Mouse (Mus musculus) midbrain, embryonic 10.5 days (tissue): ENCODE measurements around the gene Cfh. TPM values are rescaled to one million over a fixed set of nuclear protein-coding genes. Genes with fewer than 3 reads are reported as not detected.
"Not testable (repeated sequence)": the region's sequence is repeated elsewhere in the genome, so short reads cannot be mapped to it uniquely, and the experiment has no call there.

Experiments used
- DNase-seq: peaks from one replicate; pipeline ENCODE4 v3.0.0-alpha.2; 2017; ENCODE audit warnings: low spot score
- H3K27ac ChIP-seq: fragments of 300-500 bp; sonication (generic); replicated peaks from 2 replicates; pipeline ENCODE4 v1.5.1; 2016; ENCODE audit warnings: mild to moderate bottlenecking
- H3K27me3 ChIP-seq: fragments of 300-500 bp; sonication (generic); 2 replicates; pipeline ENCODE4 v1.6.1; 2016; ENCODE audit warnings: low read depth, mild to moderate bottlenecking; ENCODE audit not compliant: poor library complexity, severe bottlenecking
- H3K36me3 ChIP-seq: fragments of 300-500 bp; sonication (generic); 2 replicates; pipeline ENCODE4 v1.6.1; 2016; ENCODE audit warnings: mild to moderate bottlenecking, moderate library complexity
- H3K4me1 ChIP-seq: fragments of 300-500 bp; sonication (generic); 2 replicates; pipeline ENCODE4 v1.6.1; 2016
- H3K4me3 ChIP-seq: fragments of 300-500 bp; sonication (generic); 2 replicates; pipeline ENCODE4 v1.5.1; 2016; ENCODE audit warnings: mild to moderate bottlenecking, moderate library complexity
- H3K9me3 ChIP-seq: fragments of 300-500 bp; sonication (generic); replicated peaks from 2 replicates; pipeline ENCODE4 v1.6.1; 2016; ENCODE audit warnings: mild to moderate bottlenecking
- WGBS: fragments of 180-500 bp; shearing (Covaris S2); methylation state at CpG from one replicate; pipeline ENCODE4 v1.1.7; 2016; 5-methylcytosine and 5-hydroxymethylcytosine counted together
- polyA plus RNA-seq: library from polyadenylated mRNA; unstranded; fragments of >200 nt; fragmentation: Nextera tagmentation; extraction: Ambion mirVana; gene quantifications from 2 replicates; pipeline ENCODE4 v1.2.1, GENCODE M21; 2016

Gene Cfh
- polyA plus RNA-seq, result 2.8 and 4.2 TPM in 2 replicates

DNA sequence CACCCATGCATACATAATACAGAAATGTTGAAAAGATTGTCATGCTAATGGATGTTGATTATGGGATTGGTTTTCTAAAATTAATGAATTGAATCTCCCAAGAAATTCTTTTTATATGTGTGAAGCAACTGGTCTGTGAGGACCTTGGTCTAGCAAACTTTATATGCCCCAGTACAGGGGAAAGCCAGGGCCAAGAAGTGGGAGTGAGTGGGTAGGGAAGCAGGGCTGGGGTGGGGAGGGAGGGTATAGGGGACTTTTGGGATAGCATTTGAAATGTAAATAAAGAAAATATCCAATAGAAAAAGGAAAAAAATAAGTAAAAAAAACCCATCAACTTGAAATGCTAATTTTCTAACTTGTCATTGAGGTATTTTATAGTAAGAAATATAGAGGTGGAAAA lies at the start of gene Cfh:
TSS of gene Cfh (minus strand) at position 101 of the 400 bp plus-strand sequence.
- H3K4me3 ChIP-seq, DNase-seq, H3K9me3 ChIP-seq, H3K36me3 ChIP-seq, H3K27ac ChIP-seq, H3K4me1 ChIP-seq, H3K27me3 ChIP-seq: not testable (repeated sequence)

DNA sequence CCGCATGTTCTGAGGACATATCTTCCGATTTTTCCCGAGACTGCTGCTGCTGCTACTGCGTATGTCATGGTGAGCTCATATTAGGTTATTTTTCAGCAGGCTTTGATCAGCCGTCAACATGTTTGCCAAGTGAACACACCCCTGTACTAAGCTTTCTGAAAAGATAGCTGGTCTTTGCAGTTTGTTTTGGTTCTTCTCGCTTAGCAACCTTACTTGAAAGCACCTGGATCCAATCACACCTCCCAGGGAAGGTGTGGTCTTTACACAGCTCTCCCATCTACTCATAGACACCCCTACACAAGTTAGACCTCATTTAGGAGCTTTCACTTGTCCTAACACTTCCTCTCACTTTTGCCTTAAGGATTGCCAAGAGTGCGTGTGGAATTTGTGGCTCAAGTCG lies 43.1 kb upstream of the Cfh start:
- H3K4me1 ChIP-seq, result no peaks in the 10 kb centered on the region
- no peaks in the 10 kb centered on the region for H3K36me3 ChIP-seq
- 83% methylated on average over 8 of the region's 8 CpGs for WGBS
- DNase-seq, result no peak
- H3K4me3 ChIP-seq, result no peak overlapping the region
- no peaks in the 10 kb centered on the region for H3K9me3 ChIP-seq
- no peaks in the 10 kb centered on the region for H3K27me3 ChIP-seq
- no peak overlapping the region for H3K27ac ChIP-seq

DNA sequence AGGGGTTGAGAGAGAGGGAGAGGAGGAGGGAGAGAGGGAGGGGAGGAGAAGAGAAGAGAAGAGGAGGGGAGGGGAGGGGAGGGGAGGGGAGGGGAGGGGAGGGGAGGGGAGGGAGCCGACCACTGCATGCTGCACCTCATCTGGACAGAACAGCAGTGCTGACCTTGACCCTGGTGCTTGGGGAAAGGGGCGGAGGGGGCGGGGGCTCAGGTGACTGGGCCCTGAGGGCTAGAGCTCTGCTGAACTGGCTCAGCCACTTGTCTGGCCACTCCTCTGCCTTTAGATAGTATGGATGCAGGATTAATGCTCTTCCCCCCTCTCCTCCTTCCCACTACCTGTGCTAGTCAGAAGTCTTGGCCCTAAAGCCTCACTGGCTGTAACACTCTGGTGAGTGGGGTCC lies 41.7 kb upstream of the Cfh start:
- Histone ChIP-seq H3K36me3 (no peaks in the 10 kb centered on the region), H3K4me3 (no peak overlapping the region), H3K27me3 (no peaks in the 10 kb centered on the region), H3K9me3 (no peaks in the 10 kb centered on the region), H3K4me1 (no peaks in the 10 kb centered on the region), H3K27ac (no peak overlapping the region)
- no peak for DNase-seq
- WGBS, result 46% methylated on average over 3 of the region's 3 CpGs

DNA sequence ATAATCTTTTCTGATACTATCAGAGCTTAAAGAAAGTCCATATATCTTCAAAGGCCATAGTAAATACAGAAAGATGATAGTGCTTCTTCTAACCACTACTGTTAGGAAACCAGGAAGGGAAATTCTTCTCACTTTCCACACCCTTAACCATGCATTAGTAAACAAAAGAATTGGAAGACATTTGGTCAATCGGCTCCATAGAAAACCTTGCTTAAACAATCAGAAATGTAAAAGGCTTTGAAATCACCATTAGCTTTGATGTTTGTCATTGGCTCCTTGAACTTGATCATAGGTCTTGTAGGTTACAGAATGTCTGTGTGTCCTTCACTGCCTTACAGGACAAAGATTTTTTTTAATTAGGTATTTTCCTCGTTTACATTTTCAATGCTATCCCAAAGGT lies 21.8 kb upstream of the Cfh start:
- H3K36me3 ChIP-seq, result no peaks in the 10 kb centered on the region
- H3K4me3 ChIP-seq, result no peak overlapping the region
- no peaks in the 10 kb centered on the region for H3K27me3 ChIP-seq
- DNase-seq, result no peak
- H3K4me1 ChIP-seq, result no peaks in the 10 kb centered on the region
- no peaks in the 10 kb centered on the region for H3K9me3 ChIP-seq
- H3K27ac ChIP-seq, result no peak overlapping the region
- WGBS, result 87% methylated on average over 2 of the region's 2 CpGs

DNA sequence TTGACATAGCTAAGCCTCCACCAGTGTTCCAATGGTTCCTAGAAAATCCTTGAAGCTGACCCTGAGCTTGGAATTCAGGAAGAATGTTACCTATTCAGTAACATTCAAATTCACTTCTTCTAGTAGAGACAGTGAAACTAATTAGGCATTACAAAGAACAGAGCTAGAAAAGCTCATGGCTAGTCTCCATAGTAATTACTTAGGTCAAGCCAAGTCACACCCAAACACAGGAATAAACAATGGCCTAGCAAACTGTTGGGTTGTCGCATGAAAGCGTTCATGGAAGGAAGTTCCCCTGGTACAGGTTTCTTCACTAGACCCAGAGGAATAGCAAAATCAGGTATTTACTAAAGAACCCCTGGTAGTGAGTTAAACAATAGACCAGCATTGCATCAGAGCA lies 4.9 kb upstream of the Cfh start:
- 75% methylated on average over 2 of the region's 2 CpGs for WGBS

DNA sequence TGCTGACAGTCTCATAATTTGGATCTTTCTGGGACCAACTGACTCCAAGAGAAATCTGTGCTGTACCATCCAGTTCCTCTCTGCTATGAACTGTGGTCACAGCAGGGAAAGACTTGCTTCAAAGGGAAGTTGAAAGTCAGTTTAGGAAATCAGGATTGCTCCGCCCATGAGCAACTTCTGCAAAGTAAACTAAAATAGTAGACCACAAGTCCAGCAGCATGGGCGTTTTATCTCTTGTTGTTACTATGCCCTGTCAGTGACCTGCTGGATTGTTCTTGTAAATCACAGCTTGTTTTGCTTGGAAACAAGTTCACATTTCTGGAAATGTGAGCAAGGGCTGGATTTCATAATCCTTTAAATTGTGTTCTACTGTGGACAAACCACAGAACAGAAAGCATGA lies 356 bp downstream of the Cfh start:
- Histone ChIP-seq H3K27ac (no peak overlapping the region), H3K4me3 (no peak overlapping the region), H3K27me3 (no peaks in the 10 kb centered on the region), H3K4me1 (no peaks in the 10 kb centered on the region), H3K9me3 (no peaks in the 10 kb centered on the region), H3K36me3 (no peaks in the 10 kb centered on the region)
- WGBS, result 69% methylated on average over 2 of the region's 2 CpGs
- DNase-seq, result no peak

More for the DNA sequence above, 4.9 kb upstream of the Cfh start:
- not testable (repeated sequence) for H3K4me1 ChIP-seq, H3K4me3 ChIP-seq, H3K9me3 ChIP-seq, H3K36me3 ChIP-seq, DNase-seq, H3K27me3 ChIP-seq, H3K27ac ChIP-seq

DNA sequence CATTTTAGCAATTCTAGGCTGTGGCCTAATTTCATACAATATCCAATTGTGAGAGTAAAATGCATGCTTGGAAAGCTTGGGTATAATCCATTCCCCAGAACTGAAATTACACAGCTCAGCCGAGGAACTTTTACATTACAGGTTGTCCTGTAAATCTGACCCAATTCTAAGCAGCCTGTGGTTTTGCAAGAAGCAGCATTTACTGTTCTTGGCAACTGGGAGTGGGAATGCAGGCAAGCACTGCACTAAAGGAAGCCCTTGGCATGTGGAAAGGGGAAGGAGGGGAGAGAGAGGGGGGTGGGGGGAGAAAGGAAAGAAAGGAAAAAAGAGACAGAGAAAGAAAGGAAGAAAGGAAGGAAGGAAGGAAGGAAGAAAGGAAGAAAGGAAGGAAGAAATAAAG lies 3.4 kb downstream of the Cfh start:
- Histone ChIP-seq H3K9me3 (no peaks in the 10 kb centered on the region), H3K27me3 (no peaks in the 10 kb centered on the region), H3K27ac (no peak overlapping the region), H3K36me3 (no peaks in the 10 kb centered on the region), H3K4me1 (no peaks in the 10 kb centered on the region), H3K4me3 (no peak overlapping the region)
- 92% methylated on average over 1 of the region's 1 CpGs for WGBS
- no peak for DNase-seq

DNA sequence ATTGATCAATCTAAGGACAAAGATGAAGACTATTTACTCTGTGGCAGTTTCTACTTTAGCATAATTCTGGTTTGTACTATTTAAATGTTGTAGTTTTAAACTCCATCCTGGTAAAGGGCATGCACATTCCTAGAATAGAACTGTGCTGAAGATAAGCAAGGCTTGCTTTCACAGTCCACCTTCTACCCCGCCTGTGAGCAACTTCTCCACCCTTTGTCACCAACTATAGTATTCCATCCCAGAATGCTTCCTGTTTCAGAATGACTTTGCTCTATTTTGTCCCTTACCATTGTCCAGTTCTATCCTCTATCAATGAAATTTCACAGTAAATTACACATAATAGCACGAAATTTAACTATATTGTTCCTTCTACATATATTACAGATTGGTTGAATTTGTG lies 8.1 kb downstream of the Cfh start:
- no peaks in the 10 kb centered on the region for H3K9me3 ChIP-seq
- DNase-seq, result no peak
- H3K27me3 ChIP-seq, result no peaks in the 10 kb centered on the region
- no peaks in the 10 kb centered on the region for H3K36me3 ChIP-seq
- 81% methylated on average over 2 of the region's 2 CpGs for WGBS
- no peak overlapping the region for H3K27ac ChIP-seq
- H3K4me1 ChIP-seq, result no peaks in the 10 kb centered on the region
- no peak overlapping the region for H3K4me3 ChIP-seq

DNA sequence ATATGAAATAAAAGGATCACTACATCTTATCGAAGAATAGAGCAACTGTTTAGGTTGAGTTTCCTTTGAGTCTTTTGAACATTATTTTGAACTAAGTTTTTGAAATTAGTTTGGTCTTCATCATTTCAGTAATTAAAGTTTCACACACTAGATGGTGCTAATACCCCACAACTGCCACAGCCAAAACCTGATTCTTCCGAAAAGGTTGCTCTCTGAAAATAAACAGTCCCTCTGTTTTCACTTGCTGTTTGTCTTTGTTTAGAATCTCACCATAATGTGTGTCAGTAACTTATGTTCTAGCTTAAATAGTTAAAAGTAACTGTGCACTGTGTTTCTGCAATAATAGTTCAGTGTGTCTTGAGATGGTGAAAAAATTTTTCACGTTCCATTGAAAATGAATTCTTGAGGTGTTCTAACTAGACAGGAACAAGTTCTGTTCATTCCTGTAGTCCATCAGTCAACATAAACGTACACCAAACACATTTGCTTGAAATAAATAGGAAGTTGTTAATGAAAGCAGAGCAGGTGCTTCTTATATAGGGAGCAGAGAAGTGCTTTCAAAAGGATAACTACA lies 11.9 kb downstream of the Cfh start:
- DNase-seq, result no peak
- H3K9me3 ChIP-seq, result no peaks in the 10 kb centered on the region
- H3K36me3 ChIP-seq, result no peaks in the 10 kb centered on the region
- H3K27me3 ChIP-seq, result no peaks in the 10 kb centered on the region
- no peak overlapping the region for H3K4me3 ChIP-seq
- no peaks in the 10 kb centered on the region for H3K4me1 ChIP-seq
- H3K27ac ChIP-seq, result no peak overlapping the region
- WGBS, result 52% methylated on average over 4 of the region's 4 CpGs

DNA sequence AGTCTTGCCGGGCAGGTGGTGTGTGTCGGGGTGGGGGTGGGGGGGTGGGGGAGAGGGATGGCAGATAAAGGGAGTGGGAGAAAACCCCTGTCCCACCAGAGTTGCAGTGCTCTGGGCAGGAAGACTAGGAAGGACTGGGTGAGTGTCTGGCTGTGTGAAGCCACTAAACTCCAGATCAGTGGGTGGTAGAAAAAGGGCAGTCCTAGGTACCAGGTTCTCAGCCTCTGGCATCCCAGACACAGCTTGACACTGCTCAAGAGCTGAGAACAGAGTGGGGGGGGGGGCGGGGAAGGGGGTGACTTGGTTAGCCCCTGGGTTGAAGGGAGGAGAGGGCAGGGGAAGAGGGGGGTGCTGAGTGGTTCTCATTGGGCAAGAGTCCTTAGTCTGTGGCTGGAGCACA lies 24.6 kb downstream of the Cfh start:
- DNase-seq, result no peak
- no peaks in the 10 kb centered on the region for H3K9me3 ChIP-seq
- H3K36me3 ChIP-seq, result no peaks in the 10 kb centered on the region
- no peak overlapping the region for H3K4me3 ChIP-seq
- H3K4me1 ChIP-seq, result no peaks in the 10 kb centered on the region
- no peak overlapping the region for H3K27ac ChIP-seq
- no peaks in the 10 kb centered on the region for H3K27me3 ChIP-seq
- WGBS, result 78% methylated on average over 3 of the region's 3 CpGs

DNA sequence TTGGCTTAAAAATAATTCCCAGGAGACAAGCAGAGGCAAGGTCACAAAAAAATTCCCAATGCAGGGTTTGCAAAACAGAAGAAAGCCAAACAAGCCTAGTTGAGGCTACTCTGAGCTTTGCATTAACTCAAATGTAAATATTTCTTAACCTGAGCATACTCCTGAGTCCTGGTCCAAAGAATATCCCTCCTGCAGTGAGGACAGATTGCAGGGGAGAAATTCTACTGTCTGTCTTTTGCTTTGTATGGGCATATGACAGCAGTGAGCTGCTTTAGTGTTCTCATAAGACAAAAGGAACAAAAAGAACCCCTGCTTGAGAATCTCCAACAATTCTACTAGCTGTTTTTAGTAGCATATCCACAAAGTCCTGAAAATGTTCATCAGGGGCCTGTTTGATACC lies 114.1 kb downstream of the Cfh start:
- Histone ChIP-seq H3K4me1 (no peaks in the 10 kb centered on the region), H3K27me3 (no peaks in the 10 kb centered on the region), H3K9me3 (no peaks in the 10 kb centered on the region), H3K4me3 (no peak overlapping the region), H3K27ac (no peak overlapping the region), H3K36me3 (no peaks in the 10 kb centered on the region)
- no peak for DNase-seq

Other genes starting within 250 kb of the Cfh start
- 1.2 and 1.5 TPM in 2 replicates for gene Kcnt2, start 62.4 kb upstream of the Cfh start, polyA plus RNA-seq